Mouse (Mus musculus): ENCODE measurements around the gene Gpr3. TPM values are rescaled to one million over a fixed set of nuclear protein-coding genes. Genes with fewer than 3 reads are reported as not detected.

The Gpr3 gene
- total RNA-seq, 1 experiment from 2014 or later = 0.19 TPM

DNA sequence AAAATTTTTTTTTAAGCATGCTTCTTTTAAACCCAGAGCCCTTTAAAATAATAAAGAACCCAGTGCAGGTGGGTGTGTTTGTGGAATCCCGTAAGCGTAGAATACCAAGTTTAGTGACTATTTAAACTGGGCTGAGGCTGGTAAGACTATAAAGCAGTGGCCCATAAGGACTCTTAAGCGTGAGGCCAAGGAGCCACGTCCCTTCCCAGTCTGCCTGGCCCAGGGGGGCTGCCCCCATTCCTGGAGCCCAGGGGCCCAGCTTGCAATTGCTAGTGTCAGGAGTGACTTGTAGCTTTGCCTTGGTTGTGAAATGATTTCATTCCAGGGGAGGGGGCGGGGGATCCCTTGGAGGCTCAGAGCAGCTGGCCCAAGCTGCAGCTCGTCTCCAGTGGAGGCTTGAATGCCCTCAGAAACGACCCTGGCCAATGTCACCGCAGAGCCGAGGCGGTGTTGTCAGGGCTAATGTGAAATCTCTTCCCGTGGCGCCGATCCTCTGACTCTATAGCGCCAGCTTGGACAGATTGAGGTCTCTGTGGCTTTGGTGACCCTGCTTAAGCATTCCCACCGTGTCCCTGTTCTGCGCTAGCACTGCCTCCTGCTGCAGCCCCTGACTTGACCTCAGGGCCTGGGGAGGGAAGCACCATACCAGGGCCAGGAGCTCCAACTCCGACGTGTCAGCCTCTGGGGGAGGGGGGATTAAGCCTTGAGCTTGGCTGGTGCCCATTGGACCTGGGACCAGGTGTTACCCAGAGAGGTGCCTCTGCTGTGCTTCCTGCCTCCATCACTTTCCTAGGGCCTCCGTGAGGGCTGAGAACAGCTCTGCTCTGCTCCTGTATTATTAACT is 13.8 kb downstream of the Gpr3 start:
- DNase-seq = peak; percentile 62

DNA sequence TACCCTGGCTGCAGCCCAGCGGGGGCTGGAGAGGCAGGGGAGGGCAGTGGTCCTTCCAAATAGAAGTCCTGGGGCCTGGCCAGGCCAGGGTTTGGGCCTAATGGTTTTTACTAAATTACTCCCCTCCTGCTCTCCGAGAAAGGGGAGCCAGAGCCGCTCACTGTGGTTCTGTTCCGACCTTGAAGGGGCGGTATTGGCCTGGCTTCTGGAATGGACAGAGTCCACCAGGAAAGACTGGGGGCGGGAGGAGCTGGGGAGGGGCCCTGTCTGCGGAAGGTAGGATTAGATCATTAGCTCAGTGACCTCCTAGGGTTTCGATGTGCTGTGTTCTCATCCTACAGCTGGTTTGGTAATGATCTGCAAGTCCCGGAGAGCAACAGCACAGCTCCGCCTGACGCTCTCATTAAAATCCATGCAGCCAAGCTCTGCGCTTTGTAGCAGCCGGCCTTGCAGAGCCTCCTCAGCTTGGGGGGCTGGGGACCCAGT is 14.5 kb downstream of the Gpr3 start:
- DNase-seq = peak; percentile 66

DNA sequence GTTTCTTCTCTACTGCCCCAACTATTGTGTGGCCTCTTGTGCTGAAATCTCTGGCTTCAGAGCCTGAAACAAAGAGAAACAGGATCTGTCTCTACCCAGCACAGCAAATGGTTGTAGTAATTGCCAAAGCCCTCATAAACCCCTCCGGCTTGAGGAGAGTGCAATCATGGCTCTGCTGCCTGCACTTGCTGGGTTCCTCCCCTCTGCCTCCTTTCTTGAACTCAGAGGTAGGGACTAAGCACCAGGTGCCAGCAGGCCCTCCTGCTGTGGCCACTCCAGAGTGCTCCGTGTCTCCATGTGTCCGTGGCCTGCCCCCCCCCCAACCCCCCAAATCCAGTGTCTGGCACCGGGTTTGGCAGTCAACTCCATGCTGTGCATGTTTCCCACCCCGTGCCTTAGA is 15.0 kb downstream of the Gpr3 start:
- no peak for DNase-seq

DNA sequence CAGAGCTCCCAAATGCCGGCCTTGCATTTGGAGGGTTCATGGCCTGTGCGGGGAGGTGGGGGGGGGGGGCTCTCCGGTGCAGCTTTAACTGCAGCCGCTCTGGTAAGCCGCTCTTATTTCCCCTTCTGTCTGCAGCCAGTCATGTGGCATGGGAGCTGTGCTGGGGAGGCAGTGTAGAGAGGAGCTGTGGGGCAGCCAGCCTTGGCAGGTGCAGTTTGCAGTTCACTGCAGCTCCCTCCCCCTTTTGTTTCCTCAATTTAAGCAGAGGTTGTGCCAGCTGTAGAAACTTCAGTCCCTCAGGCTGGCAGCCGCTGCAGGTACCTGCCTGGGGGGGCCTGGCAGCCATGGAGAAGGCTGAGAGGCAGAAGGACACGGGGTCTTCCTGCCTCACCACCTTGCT is 15.5 kb downstream of the Gpr3 start:
- no peak for DNase-seq

DNA sequence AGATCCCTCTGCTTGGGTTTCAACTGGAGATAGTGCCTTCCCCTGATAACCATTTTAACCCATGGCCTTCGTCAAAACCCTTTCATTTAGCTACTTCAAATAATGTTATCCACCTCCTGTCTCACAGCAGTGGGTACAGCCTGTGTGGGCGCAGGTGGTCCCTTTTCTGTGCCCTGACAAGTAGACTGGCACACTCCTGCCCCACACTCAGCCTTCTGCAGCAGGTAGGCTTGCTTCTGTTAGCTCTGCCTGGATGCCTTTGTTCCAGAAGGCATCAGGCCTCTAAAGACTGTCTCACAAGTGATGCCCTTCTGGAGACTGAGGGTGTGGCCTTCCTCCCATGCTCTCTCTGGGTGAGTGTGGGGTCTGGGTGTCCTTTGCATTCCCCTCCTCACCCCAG is 16.2 kb downstream of the Gpr3 start:
- no peak for DNase-seq

DNA sequence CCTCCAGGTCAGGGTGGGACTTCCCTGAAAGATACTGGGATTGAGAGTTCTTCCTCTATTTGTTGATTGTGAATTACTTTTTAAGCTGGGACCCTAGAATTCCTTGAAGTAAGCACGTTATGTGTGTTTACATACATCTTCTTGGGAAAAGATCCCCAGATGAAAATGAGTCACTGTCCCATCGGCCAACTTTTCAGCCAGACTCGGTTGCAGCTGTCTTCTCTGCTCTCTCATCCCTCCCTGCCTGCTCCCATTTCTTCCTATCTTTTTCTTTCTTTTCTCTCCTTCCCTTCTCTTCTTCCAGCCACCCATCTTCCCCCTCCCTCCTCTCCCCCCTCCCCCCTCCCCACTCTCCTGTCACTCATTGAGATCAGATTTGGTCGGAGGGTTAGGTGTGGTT is 17.3 kb downstream of the Gpr3 start:
- no peak for DNase-seq

DNA sequence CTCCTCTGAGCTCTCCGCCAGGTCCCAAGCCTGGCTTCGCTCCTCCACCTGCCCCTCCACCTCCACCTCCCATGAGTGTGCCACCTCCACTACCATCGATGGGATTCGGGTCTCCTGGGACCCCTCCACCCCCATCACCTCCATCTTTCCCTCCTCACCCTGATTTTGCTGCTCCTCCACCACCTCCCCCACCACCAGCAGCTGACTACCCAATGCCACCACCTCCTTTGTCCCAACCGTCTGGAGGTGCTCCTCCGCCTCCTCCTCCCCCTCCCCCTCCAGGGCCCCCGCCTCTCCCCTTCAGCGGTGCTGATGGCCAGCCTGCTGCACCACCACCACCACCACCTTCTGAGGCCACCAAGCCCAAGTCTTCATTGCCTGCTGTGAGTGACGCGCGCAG is 17.9 kb downstream of the Gpr3 start:
- DNase-seq = no peak

DNA sequence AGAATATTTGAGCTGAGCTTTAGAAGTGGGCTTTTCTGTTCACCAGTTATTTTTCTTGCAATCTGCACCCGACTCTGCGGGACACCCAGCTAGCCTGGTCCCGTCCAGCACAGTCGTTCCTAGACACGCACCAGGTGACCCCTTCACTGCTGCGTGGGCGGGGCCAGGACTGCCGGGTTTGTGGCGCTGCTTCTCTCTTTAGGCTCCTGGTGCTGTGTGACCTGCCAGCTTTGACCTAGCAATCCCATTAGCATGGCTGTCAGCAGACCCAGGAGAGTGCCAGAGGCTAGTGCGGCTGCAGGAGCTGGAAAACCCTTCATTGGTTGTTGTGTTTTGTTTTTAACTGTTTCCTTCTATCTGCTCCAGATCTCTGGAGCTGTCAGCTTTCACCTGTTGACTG is 22.9 kb downstream of the Gpr3 start:
- DNase-seq = no peak

DNA sequence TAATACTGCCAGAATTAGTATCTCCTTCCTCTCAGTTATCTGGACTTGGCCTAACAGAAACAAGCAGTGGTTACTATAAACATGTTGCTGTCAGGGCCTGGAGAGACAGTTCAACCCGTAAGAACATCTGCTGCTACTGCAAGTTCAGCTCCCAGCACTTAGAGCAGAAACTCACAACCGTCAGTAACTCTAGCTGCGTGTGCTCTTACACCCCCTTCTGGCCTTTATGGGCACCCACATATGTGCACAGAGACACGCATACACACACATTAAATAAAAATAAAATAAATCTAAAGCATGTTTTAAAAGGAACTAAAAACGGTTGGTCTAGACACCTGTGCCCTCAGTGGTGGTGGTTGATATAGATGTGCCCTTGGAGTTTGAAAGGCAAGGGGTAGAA is 25.5 kb downstream of the Gpr3 start:
- no peak for DNase-seq

DNA sequence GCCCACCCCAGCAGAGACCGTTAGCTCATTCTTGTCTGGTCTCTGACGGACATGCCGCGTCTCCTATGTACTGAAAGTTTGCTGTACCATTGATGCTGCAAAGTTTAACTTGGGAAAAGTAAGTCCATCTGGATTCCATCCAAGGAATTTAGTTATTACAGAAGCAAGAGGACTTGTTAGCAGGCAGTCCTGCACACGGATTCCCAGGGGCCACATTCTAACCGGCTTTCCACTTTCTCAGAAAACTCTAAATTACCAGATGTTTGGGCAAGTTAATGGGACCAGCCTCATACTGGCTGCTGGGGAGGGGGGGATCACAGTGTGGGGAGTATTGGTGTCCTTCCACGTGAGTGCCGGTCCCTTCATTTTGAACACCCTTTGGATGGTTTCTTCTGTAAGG is 26.4 kb downstream of the Gpr3 start:
- no peak for DNase-seq

DNA sequence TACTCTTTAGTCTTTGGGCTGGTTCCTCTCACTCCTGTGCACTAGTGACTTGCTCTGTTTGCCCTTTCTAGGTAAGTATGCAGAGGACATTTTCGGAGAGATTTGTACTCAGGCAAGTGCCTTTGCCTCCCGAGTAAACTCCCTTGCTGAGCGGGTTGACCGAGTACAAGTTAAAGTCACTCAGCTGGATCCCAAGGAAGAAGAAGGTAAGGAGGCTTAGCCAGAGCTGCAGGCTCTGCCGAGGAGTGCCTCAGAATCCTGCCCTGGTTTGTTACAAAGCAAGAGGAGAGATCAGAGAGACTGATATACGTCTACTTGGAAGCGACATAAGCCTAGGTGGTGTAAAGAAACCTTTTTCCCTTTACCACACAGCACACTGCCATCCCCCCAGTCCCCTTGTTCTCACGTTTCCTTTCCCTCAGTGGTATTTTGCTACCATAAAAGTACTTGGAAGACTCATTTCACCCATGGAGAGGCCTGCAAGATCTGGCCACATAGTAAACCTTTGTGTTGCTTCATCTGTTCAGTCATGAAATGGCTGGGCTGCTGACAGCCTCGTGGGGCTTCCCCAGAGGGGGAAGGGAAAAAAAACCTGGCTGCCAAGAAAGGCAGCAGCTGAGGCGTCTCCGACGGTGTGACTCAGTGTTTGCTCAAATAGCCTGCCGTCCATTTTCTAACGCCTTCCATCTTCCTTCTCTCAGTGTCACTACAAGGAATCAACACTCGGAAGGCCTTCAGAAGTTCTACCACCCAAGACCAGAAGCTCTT is 27.3 kb downstream of the Gpr3 start:
- peak; percentile 76 for DNase-seq

DNA sequence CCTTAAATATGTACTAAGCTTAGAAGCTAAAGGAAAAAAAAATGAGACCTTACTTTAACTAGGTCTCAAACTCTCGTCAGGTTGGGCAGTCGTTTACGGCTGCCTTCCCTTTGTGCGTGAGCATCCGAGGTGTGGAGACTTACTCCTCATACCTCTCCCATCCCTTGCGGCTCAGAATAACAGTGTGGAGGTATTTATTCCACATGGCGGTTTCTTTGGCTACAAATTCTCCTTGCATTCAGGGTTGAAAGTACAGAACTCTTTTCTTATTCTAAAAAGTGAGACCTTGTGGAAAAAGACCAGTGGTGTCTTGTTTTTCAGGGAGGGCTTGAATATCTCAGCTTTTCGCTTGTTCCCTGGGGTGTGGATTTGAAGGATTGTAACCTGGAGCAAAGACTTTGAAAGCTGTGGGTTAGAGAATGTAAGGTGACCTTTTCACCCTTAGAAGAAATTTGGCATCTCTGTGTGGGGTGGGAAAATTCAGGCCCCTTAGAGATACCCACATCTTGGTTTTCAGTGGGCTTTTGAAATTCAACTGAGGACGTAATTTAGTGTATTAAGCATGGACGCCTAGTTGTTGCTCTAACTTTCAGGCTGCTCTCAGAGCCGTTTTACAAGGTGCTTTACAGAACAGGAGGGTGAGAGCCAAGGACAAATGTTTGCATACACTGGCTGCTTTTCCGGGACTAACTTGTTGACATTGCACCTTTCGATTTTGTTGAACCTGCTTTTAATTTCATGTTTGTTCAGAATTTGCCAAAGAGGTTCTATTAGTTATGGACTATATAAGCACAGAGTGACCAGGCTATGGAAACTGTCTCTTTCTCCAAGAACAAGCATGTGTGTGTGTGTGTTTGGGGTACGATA is 28.1 kb downstream of the Gpr3 start:
- DNase-seq = no peak

DNA sequence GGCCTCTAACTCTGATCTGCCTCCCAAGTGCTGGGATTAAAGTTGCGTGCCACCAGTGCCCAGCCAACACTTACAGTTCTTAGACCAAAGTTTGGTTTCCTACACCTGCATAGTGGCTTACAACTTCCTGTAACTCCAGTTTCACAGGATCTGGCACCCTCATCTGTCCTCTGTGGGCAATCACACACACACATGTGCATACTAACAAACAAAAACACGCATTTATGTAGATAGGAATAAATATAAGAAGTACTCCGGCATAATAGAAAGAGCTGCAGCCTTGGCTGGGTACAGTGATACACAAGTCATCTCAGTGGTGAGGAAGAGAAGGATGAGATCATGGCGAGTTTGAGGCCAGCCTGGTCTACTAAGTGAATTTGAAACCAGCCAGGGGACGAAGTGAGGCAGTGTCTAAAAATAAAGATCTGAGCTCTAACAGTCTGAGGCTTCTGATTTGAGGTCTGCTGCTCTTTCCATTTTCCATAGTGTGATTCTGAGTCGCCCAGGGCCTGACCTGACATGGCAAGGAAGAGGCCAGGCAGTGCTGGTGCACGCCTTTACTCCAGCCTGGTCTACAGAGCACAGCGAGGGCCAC is 29.8 kb downstream of the Gpr3 start:
- no peak for DNase-seq

DNA sequence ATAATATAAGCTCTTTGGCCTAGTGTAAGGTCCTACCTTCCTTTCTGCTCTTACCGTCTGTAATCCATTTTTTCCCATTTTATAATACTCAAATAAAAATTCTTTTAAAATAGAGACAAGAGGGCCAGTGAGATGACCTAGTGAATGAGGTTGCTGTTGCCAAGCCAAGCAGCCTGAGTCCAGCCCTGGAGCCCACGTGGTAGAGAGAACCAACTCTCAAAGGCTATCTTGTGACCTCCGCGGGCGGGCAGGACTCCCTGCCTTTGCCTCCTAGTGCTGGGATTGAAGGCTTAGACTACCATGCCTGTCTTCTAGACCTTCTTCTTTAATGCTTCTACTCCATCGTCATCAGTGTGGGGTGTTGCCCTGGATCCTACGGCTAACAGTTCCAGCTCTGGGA is 33.1 kb downstream of the Gpr3 start:
- no peak for DNase-seq

DNA sequence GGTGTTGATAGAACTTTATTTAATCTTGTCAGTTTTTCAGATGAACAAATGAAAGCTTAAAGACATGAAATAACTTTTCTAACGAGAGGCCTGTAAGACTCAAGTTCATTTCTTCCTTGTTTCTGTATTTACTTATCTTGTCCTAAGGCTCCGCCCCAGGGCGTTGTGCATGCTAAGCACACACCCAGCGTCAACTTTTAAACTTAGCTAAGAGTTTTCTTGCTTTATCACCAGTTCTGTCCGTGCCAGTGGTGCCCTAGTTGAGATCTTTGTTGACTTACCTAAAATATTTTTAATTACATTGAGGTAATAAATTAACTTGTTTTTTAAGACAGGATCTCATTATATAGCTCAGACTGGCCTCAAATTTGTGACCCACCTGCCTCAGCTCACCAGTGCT is 34.0 kb downstream of the Gpr3 start:
- DNase-seq = no peak

DNA sequence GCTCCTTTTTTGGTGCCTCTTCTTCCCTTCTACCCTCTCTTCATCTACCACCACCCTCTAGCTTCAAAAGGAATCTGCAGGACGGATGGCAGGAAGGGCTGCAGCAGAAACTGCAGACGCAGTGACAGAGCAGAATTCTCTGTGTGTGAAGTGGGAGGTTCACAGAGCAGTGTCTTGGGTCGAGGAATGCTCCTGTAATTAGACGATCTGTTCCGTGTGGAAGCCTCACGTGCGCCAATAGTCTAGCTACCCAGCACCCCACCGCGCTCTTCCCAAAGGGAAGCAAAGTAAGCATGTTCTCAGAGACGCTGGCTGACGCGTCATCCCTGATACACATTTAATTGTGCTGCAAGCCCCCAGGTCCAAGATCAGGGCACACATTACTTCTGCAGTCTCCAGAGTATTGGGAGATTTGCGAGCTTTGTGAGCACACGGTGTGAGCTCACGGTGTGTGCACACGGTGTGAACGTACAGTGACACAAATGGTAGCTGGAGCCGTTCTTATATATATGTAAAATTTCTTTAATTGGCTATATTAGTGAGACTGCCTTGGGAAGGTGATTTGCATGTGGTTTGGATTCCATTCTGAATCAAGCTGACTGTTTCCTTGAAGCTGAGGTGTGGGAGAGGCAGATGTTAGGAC is 35.5 kb downstream of the Gpr3 start:
- no peak for DNase-seq

DNA sequence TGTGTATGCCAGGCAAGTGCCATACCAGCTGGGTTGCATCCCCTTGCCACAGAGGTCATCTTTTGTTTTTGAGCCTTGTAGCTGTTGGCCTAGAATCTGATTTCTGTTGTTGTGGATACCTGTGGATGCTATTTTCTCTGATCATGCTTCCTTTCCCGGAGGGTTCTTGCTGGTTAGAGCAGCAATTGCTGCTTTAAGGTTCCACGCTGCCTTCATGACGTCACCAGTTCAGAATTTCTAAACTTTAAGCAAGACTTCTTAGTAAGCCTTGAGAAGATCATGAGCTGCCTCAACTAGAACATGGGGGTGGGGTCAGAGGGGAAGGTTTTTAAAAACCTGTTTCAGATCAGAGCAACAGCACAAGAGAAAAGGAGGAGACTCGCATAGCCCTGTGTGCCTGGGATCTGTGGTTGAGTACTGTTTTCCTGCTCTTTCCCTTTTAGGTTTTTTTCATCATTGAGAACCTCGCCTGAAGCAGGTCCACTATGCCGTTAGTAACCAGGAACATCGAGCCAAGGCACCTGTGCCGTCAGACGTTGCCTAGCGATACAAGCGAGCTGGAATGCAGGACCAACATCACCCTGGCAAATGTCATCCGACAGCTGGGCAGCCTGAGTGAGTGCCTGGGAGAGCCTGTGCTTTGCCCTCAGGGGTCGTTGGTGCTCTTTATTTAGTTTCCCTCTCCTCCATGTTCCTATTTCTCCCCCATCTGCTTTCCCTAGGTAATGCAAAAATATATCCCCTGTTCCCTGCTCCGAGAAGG is 36.2 kb downstream of the Gpr3 start:
- no peak for DNase-seq

DNA sequence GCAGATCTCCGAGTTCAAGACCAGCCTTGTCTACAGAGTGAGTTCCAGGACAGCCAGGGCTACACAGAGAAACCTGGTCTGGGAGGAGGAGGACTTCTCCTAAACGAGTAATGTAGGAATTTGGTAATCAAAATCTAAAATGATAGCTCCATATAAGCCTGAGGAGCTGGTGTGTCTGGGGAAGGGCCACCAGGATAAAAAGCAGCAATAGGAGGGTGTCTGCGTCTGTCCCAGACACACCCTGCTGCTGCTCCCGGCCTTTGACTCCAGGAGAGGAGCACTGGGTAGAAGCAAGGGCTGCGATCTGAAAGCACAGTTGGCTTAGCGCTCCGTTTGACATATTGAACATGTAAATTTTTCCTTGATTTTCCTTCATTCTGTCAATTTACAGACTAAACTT is 37.1 kb downstream of the Gpr3 start:
- DNase-seq = no peak

DNA sequence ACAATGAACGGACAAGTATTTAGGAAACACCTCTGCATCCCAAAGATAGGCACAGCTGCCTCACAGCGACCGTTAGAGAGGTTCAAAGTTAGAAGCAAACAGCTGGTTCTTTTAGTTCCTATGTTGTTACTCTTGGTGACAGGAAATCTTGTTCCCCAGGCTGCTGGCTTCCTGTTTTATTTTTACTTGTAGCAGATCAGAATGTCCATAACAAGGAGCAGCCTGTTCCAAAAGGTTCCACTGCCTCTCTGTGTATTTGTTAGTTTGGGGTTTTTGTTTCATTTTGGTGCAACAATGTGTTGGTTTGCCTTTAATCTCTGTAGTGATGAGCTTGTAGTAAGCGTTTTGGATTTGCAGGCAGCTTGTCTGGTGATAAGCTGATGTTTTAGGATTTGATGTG is 38.0 kb downstream of the Gpr3 start:
- DNase-seq = no peak

DNA sequence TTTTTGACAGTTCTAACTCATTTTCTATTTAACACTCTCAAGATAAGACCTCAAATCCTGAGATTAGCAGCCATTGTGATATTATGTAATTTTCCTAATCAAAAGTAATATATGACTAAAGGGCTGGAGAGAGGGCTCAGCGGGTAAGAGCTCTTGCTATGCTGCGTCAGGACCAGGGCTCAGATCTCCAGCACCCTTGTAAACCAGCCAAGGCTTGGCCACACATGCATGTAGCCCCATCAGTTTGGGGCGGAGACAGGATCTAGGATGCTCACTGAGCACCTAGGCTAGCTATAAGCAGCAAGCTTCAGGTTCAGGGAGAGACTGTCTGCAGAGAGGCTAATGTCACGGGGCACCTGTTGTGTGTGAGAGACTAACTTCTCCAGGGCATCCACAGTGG is 39.9 kb downstream of the Gpr3 start:
- no peak for DNase-seq

DNA sequence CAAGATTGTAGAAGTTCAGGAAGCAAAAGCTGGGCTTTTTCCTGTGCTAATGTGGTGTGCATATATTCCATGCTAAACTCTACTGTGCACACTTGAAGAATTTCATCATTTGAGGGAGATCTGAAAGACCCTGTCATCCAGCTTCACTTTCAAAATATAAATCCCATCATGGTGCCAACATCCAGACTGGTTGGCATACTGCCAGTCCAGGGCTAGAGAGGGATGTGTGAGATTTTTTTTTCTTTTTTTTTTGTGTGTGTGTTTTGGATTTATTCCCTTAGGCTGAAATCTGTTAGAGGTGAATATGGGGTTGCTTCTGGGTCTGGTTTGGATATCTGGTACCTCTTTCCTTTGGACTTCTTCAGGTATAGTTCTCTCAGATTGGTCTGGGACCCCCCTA is 41.7 kb downstream of the Gpr3 start:
- DNase-seq = no peak
